Mouse (Mus musculus) monocyte, adult 5-6 weeks (primary cell): Measurements from ENCODE around the gene Sh3gl2. TPM values are rescaled to one million over a fixed set of nuclear protein-coding genes. Genes with fewer than 3 reads are reported as not detected.

ENCODE experiments used
- ATAC-seq: fragments of 153-309, 156-312 bp; replicated peaks from 2 replicates; pipeline ENCODE4 v1.8.0; 2017; ENCODE audit warnings: mild to moderate bottlenecking; ENCODE audit not compliant: low TSS enrichment, insufficient number of reproducible peaks, severe bottlenecking, poor library complexity, low FRiP score
- total RNA-seq: library from RNA; stranded (forward); fragments of 200-1000, 200-491, 200-594 nt; gene quantifications from 3 replicates; pipeline ENCODE4 v1.2.3, GENCODE M21; 2017

Gene Sh3gl2
- total RNA-seq, 1 experiment from 2014 or later, result not detected

- ATAC-seq, result no peak
Measured at GRCm38 (mm10) chr4:85283151-85283550, 78.2 kb downstream of the Sh3gl2 start.

GRCm38 (mm10) chr4:85289990-85290389 is 85.1 kb downstream of the Sh3gl2 start:
- ATAC-seq, result no peak

GRCm38 (mm10) chr4:85291296-85291695 is 86.4 kb downstream of the Sh3gl2 start:
- ATAC-seq, result no peak

GRCm38 (mm10) chr4:85293368-85293767 is 88.4 kb downstream of the Sh3gl2 start:
- no peak for ATAC-seq

- ATAC-seq, result no peak
Measured at GRCm38 (mm10) chr4:85300610-85301405, 95.9 kb downstream of the Sh3gl2 start.

GRCm38 (mm10) chr4:85305912-85306573 is 101.1 kb downstream of the Sh3gl2 start:
- ATAC-seq, result no peak

- ATAC-seq, result no peak
Measured at GRCm38 (mm10) chr4:85319092-85319491, 114.2 kb downstream of the Sh3gl2 start.

- ATAC-seq, result no peak
Measured at GRCm38 (mm10) chr4:85325454-85325853, 120.5 kb downstream of the Sh3gl2 start.

GRCm38 (mm10) chr4:85326052-85326451 is 121.1 kb downstream of the Sh3gl2 start:
- no peak for ATAC-seq

- ATAC-seq, result no peak
Measured at GRCm38 (mm10) chr4:85334688-85335200, 129.8 kb downstream of the Sh3gl2 start.

- no peak for ATAC-seq
Measured at GRCm38 (mm10) chr4:85336356-85336755, 131.4 kb downstream of the Sh3gl2 start.

GRCm38 (mm10) chr4:85339126-85339525 is 134.2 kb downstream of the Sh3gl2 start:
- ATAC-seq, result no peak

GRCm38 (mm10) chr4:85340686-85341085 is 135.8 kb downstream of the Sh3gl2 start:
- no peak for ATAC-seq

- no peak for ATAC-seq
Measured at GRCm38 (mm10) chr4:85345911-85346310, 141.0 kb downstream of the Sh3gl2 start.

GRCm38 (mm10) chr4:85348079-85348643 is 143.2 kb downstream of the Sh3gl2 start:
- ATAC-seq, result no peak

GRCm38 (mm10) chr4:85362661-85363060 is 157.7 kb downstream of the Sh3gl2 start:
- no peak for ATAC-seq

- ATAC-seq, result no peak
Measured at GRCm38 (mm10) chr4:85363205-85363604, 158.3 kb downstream of the Sh3gl2 start.

- no peak for ATAC-seq
Measured at GRCm38 (mm10) chr4:85371036-85371435, 166.1 kb downstream of the Sh3gl2 start.

- ATAC-seq, result no peak
Measured at GRCm38 (mm10) chr4:85374801-85375200, 169.9 kb downstream of the Sh3gl2 start.

- no peak for ATAC-seq
Measured at GRCm38 (mm10) chr4:85376187-85376586, 171.3 kb downstream of the Sh3gl2 start.
